Mouse (Mus musculus) embryonic fibroblast, embryonic 13.5 days (primary cell): ENCODE measurements around the gene Cacnb3.

Source experiments
- CTCF ChIP-seq: IDR thresholded peaks from 2 replicates; pipeline ENCODE4 v1.5.1; 2011; ENCODE audit warnings: mild to moderate bottlenecking, control low read depth, low read length, moderate library complexity, borderline replicate concordance; ENCODE audit not compliant: insufficient read depth
- POLR2A ChIP-seq: IDR thresholded peaks from 2 replicates; pipeline ENCODE4 v1.6.1; 2011; ENCODE audit warnings: low read depth, mild to moderate bottlenecking, control low read depth, low read length, moderate library complexity

GRCm38 (mm10) chr15:98677977-98678376 lies 47.3 kb downstream of the Cacnb3 start:
- no peak for TF ChIP-seq CTCF
- TF ChIP-seq POLR2A: no peak
